Mouse (Mus musculus) kidney, postnatal 0 days (tissue): ENCODE results near the gene Psmd9. TPM values are rescaled to one million over a fixed set of nuclear protein-coding genes. Genes with fewer than 3 reads are reported as not detected.

Experiments used
- ATAC-seq: fragments of 200-750 bp; cut with Nextera tagmentation; replicated peaks from 2 replicates; pipeline ENCODE4 v1.8.0; 2017; ENCODE audit warnings: low read depth, moderate number of reproducible peaks, moderate TSS enrichment, moderate library complexity; ENCODE audit not compliant: low FRiP score
- DNase-seq: peaks from one replicate; pipeline ENCODE4 v3.0.0-alpha.2; 2016; ENCODE audit warnings: low spot score
- H3K27ac ChIP-seq: fragments of 300-500 bp; sonication (generic); 2 replicates; pipeline ENCODE4 v1.5.1; 2014; ENCODE audit warnings: mild to moderate bottlenecking
- H3K27me3 ChIP-seq: fragments of 300-500 bp; sonication (generic); 2 replicates; pipeline ENCODE4 v1.6.1; 2014; ENCODE audit warnings: low read length, mixed read lengths; ENCODE audit not compliant: insufficient read depth
- H3K36me3 ChIP-seq: fragments of 300-500 bp; sonication (generic); 2 replicates; pipeline ENCODE4 v1.6.1; 2014; ENCODE audit warnings: low read length, mixed read lengths; ENCODE audit not compliant: insufficient read depth
- H3K4me1 ChIP-seq: fragments of 300-500 bp; sonication (generic); replicated peaks from 2 replicates; pipeline ENCODE4 v1.6.1; 2014; ENCODE audit warnings: antibody characterized with exemption, low read length, mixed read lengths; ENCODE audit not compliant: insufficient read depth
- H3K4me2 ChIP-seq: fragments of 300-500 bp; sonication (generic); 2 replicates; pipeline ENCODE4 v1.6.1; 2014; ENCODE audit warnings: mild to moderate bottlenecking, low read length, moderate library complexity, mixed read lengths
- H3K4me3 ChIP-seq: fragments of 300-500 bp; sonication (generic); replicated peaks from 2 replicates; pipeline ENCODE4 v1.5.1; 2014; ENCODE audit warnings: low read depth, low read length
- H3K9ac ChIP-seq: fragments of 300-500 bp; sonication (generic); 2 replicates; pipeline ENCODE4 v1.6.1; 2014; ENCODE audit warnings: low read depth, low read length
- H3K9me3 ChIP-seq: fragments of 300-500 bp; sonication (generic); replicated peaks from 2 replicates; pipeline ENCODE4 v1.6.1; 2016; ENCODE audit warnings: low read length, inconsistent platforms, mixed read lengths
- CTCF ChIP-seq: IDR thresholded peaks from 2 replicates; pipeline ENCODE4 v1.5.1; 2016; ENCODE audit warnings: antibody characterized with exemption, low read depth, mild to moderate bottlenecking, moderate library complexity
- WGBS: fragments of 180-500 bp; shearing (Covaris S2); extraction: QIAGEN DNeasy Blood & Tissue Kit; methylation state at CpG from one replicate; pipeline ENCODE4 v1.1.7; 2014; 5-methylcytosine and 5-hydroxymethylcytosine counted together
- polyA plus RNA-seq: library from polyadenylated mRNA; unstranded; fragments of >200 nt; fragmentation: Nextera tagmentation; extraction: Ambion mirVana; gene quantifications from 2 replicates; pipeline ENCODE4 v1.2.1, GENCODE M21; 2015

Gene Psmd9
- polyA plus RNA-seq, 1 experiment from 2014 or later, result 77.4 TPM

DNA sequence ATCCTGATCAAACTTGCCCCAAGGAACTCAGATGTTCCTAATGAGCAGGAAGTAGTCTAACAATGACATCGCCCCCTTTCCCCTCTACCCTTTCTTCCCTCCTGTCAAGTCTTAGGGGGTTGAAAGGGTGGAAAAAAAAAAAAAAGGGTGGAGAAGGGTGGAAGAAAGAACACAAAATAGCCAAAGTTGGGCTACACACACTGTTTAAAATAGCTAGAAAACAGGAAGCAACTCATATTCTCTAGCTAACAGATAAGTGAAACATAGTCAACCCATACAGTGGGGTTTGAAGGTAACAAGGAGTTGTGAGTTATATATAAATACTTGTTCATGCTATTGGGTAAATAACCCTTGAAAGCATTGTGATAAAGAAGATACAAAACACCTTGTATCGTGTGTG lies 63.0 kb downstream of the Psmd9 start:
- Histone ChIP-seq H3K36me3 (0 out of 2 replicates have a peak, but pooled peaks cover 5% of the 10 kb centered on the region), H3K4me1 (peaks cover 4% of the 10 kb centered on the region), H3K9ac (no peak overlapping the region), H3K4me3 (no peak overlapping the region), H3K4me2 (no peak overlapping the region), H3K27me3 (no peaks in the 10 kb centered on the region), H3K27ac (no peak overlapping the region), H3K9me3 (no peaks in the 10 kb centered on the region)
- ATAC-seq (no peak), DNase-seq (no peak)
- no peak for TF ChIP-seq CTCF
- 95% methylated on average over 2 of the region's 2 CpGs for WGBS

DNA sequence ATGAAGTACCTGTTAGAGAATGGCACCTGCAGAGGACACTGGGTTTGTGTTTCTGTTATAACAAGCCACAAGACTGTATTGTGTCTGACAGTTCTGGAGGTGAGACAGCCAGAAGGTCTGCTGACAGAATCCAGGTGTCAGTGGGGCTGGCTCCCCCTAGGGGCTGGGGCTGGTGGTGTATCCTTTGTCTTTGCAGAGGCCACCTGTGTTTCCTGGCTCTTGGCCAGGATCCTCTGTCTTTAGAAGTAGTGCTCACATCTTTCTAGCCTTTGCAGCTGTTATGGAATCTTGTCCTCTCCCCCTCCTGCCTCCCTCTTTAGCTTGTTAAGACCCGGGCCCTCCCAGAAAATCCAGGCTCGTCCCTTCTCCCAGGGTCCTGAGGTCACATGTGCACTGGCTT lies 66.5 kb downstream of the Psmd9 start:
- Histone ChIP-seq H3K9me3 (no peaks in the 10 kb centered on the region), H3K36me3 (peaks cover 20% of the 10 kb centered on the region), H3K27me3 (no peaks in the 10 kb centered on the region), H3K27ac (no peak overlapping the region), H3K4me2 (no peak overlapping the region), H3K4me3 (no peak overlapping the region), H3K9ac (no peak overlapping the region), H3K4me1 (no peaks in the 10 kb centered on the region)
- TF ChIP-seq CTCF, result peak; percentile 74
- WGBS, result 33% methylated on average over 2 of the region's 2 CpGs
- ATAC-seq, result 0 out of 2 replicates have a peak, but pooled peaks have one; percentile 40
- peak; percentile 59 for DNase-seq

DNA sequence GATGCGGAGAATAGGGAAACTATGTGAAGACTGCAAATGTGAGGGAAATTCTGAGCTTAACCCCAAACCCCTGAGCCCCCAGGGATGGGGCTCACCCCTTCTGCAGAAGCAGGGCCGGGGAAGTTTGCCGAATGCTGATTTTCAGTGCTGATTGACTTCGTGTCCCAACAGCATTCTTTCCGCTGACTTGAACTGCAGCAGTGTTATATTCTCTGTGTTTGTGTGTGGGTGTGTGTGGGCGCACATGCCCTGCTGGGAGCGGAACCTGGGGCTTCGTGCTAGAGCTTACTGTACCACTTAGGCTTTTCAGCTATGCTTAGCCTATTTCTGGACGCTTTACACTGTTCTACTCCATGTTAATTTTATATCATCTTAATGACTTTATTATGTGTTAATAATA lies 67.2 kb downstream of the Psmd9 start:
- no peaks in the 10 kb centered on the region for H3K4me1 ChIP-seq
- no peak overlapping the region for H3K27ac ChIP-seq
- peaks cover 22% of the 10 kb centered on the region for H3K36me3 ChIP-seq
- no peaks in the 10 kb centered on the region for H3K9me3 ChIP-seq
- H3K4me2 ChIP-seq, result no peak overlapping the region
- no peak for ATAC-seq
- no peak overlapping the region for H3K9ac ChIP-seq
- whole genome bisulfite sequencing, result 83% methylated on average over 9 of the region's 9 CpGs
- H3K27me3 ChIP-seq, result no peaks in the 10 kb centered on the region
- DNase-seq, result no peak
- no peak overlapping the region for H3K4me3 ChIP-seq
- TF ChIP-seq CTCF, result no peak

DNA sequence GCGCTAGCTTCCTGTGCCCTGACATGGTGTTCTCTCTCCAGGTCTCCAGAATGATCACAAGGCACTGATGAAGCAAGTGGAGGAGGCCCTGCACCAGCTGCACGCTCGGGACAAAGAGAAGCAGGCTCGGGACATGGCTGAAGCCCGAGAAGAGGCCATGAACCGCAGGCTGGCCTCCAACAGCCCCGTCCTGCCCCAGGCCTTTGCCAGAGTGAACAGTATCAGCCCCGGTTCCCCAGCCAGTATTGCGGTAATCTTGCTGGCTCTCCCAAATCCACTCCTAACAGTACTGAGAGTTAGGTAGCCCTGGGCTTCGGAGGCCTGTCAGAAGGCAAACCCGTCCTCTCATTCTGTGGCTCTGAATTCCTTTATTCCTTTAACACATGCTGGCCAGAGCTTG lies 70.3 kb downstream of the Psmd9 start:
- WGBS, result 89% methylated on average over 11 of the region's 11 CpGs
- no peak for ATAC-seq

DNA sequence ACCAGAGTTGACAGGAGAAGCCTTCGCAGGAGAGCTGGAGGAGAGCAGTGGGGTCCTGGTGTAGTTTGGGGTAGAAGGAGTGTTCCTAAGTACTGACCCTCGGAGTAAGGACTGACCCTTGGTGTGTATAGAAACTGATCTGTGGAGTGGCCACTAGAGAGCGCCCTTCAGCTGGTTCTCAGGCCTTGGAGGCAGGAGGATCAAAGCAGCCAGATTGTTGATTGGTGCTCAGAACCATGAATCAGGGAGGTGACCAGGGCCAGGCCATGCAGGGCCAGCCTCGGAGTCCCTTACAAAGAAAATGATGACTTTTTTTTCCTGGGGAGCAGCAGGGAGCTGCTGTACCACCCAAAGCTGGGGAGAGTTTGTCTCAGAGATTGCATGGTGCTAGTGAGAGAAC lies 76.3 kb downstream of the Psmd9 start:
- DNase-seq (peak; percentile 78), ATAC-seq (peak; percentile 73)
- WGBS, result 15% methylated on average over 4 of the region's 4 CpGs

More for the DNA sequence above, 70.3 kb downstream of the Psmd9 start:
- no peaks in the 10 kb centered on the region for H3K9me3 ChIP-seq
- no peaks in the 10 kb centered on the region for H3K27me3 ChIP-seq
- H3K4me3 ChIP-seq, result no peak overlapping the region
- no peak for DNase-seq
- no peak overlapping the region for H3K9ac ChIP-seq
- H3K4me2 ChIP-seq, result no peak overlapping the region
- no peak overlapping the region for H3K27ac ChIP-seq
- TF ChIP-seq CTCF, result no peak
- peaks cover 40% of the 10 kb centered on the region for H3K36me3 ChIP-seq
- no peaks in the 10 kb centered on the region for H3K4me1 ChIP-seq

DNA sequence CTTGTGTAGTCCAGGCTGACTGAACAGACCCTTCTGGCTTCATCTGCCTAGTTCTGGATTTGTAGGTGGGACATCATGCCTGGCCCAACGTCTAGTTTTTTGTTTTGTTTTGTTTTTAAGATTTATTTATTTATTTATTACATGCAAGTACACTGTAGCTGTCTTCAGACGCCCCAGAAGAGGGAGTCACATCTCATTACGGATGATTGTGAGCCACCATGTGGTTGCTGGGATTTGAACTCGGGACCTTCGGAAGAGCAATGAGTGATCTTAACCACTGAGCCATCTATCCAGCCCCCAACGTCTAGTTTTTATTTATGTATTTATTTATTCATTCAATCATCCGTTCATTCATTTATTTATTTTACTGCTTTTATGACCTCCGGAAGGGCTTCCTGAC lies 82.2 kb downstream of the Psmd9 start:
- H3K4me1 ChIP-seq, result no peaks in the 10 kb centered on the region
- 61% methylated on average over 8 of the region's 8 CpGs for WGBS
- DNase-seq (no peak), ATAC-seq (no peak)
- H3K9me3 ChIP-seq, result no peaks in the 10 kb centered on the region
- no peak overlapping the region for H3K27ac ChIP-seq
- no peak overlapping the region for H3K4me3 ChIP-seq
- H3K27me3 ChIP-seq, result no peaks in the 10 kb centered on the region
- 0 out of 2 replicates have a peak, but pooled peaks cover 2% of the 10 kb centered on the region for H3K36me3 ChIP-seq
- H3K9ac ChIP-seq, result no peak overlapping the region
- TF ChIP-seq CTCF, result no peak
- 0 out of 2 replicates have a peak overlapping the region, but pooled peaks have one; percentile 30 for H3K4me2 ChIP-seq

More for the DNA sequence above, 76.3 kb downstream of the Psmd9 start:
- Histone ChIP-seq H3K4me1 (no peaks in the 10 kb centered on the region), H3K9ac (no peak overlapping the region), H3K27me3 (no peaks in the 10 kb centered on the region), H3K4me2 (no peak overlapping the region), H3K4me3 (no peak overlapping the region), H3K27ac (no peak overlapping the region), H3K36me3 (peaks cover 24% of the 10 kb centered on the region; the same call in 1 of the 2 replicates), H3K9me3 (no peaks in the 10 kb centered on the region)
- peak; percentile 82 for TF ChIP-seq CTCF

DNA sequence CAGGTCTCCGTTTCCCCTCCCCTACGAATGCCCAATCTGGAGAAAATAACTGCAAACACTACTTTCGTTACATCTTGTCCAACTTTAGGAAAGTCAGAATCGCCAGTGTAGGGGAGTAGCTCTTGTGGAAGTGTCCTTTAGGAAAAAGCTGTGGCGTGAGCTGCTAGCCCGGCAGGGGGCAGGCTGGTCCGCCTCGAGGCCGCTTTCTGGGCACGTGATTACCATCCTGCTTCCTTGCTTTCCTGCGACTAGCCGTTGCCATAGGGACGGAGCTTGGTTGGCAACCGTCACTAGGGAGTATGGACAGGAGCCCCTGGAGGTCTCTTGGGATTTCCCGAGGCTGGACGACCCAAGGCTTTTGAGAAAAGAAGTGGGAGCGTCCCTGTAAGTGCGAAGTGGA lies 82.6 kb downstream of the Psmd9 start, which contains the start of gene Wdr66:
Wdr66 (plus strand) TSS at position 269 of the 400 bp plus-strand sequence.
- Histone ChIP-seq H3K9me3 (no peaks in the 10 kb centered on the region), H3K4me1 (no peaks in the 10 kb centered on the region), H3K4me3 (no peak within 1 kb of the TSS), H3K27me3 (no peaks in the 10 kb centered on the region), H3K36me3 (0 out of 2 replicates have a peak, but pooled peaks cover 2% of the 10 kb centered on the region), H3K27ac (no peak within 1 kb of the TSS), H3K4me2 (peak within 1 kb of the TSS; percentile 45), H3K9ac (no peak within 1 kb of the TSS)
- ATAC-seq, result peak; percentile 91
- peak; percentile 97 for DNase-seq
- peak; percentile 95 for TF ChIP-seq CTCF
- WGBS, result 1% methylated on average over 18 of the region's 18 CpGs
